Mouse (Mus musculus) heart, embryonic 14.5 days (tissue): ENCODE results near the gene Cmya5. TPM values are rescaled to one million over a fixed set of nuclear protein-coding genes. Genes with fewer than 3 reads are reported as not detected.

ENCODE experiments used
- ATAC-seq: fragments of 200-750 bp; cut with Nextera tagmentation; 2 replicates; pipeline ENCODE4 v1.8.0; 2017; ENCODE audit warnings: low read depth, moderate TSS enrichment; ENCODE audit not compliant: insufficient number of reproducible peaks, insufficient read depth, low FRiP score
- H3K27ac ChIP-seq, 2 experiments: fragments of 200-500 bp in 1 of 2; fragments of 300-500 bp in 1 of 2; sonication (generic) in 1 of 2; replicated peaks in 1 of 2; 2 replicates each; pipeline ENCODE4 v1.5.1; 2012 to 2014; ENCODE audit warnings: low read depth in 2 of 2, low read length in 2 of 2, control low read depth in 1 of 2, mild to moderate bottlenecking in 1 of 2, mixed read lengths in 1 of 2; ENCODE audit not compliant: control insufficient read depth in 1 of 2, insufficient read depth in 1 of 2
- H3K27me3 ChIP-seq: fragments of 300-500 bp; sonication (generic); 2 replicates; pipeline ENCODE4 v1.6.1; 2014; ENCODE audit warnings: mild to moderate bottlenecking, low read length, control low read depth; ENCODE audit not compliant: control insufficient read depth, insufficient read depth
- H3K36me3 ChIP-seq: fragments of 300-500 bp; sonication (generic); 2 replicates; pipeline ENCODE4 v1.6.1; 2014; ENCODE audit warnings: mild to moderate bottlenecking, control low read depth, low read length, mixed read lengths; ENCODE audit not compliant: control insufficient read depth, insufficient read depth
- H3K4me1 ChIP-seq, 2 experiments: fragments of 200-500 bp in 1 of 2; fragments of 300-500 bp in 1 of 2; sonication (generic) in 1 of 2; 2 replicates each; pipeline ENCODE4 v1.6.1; 2012 to 2014; ENCODE audit warnings: low read length in 2 of 2, control low read depth in 1 of 2, mixed read lengths in 1 of 2; ENCODE audit not compliant: control insufficient read depth in 2 of 2, insufficient read depth in 2 of 2
- H3K4me2 ChIP-seq: fragments of 300-500 bp; sonication (generic); 2 replicates; pipeline ENCODE4 v1.6.1; 2014; ENCODE audit warnings: mild to moderate bottlenecking, low read length
- H3K4me3 ChIP-seq, 2 experiments: fragments of 200-500 bp in 1 of 2; fragments of 300-500 bp in 1 of 2; sonication (generic) in 1 of 2; 2 replicates each; pipeline ENCODE4 v1.5.1; 2012 to 2014; ENCODE audit warnings: low read length in 2 of 2, mild to moderate bottlenecking in 2 of 2, control low read depth in 1 of 2, low read depth in 1 of 2, moderate library complexity in 1 of 2; ENCODE audit not compliant: control insufficient read depth in 1 of 2, insufficient read depth in 1 of 2
- H3K9ac ChIP-seq: fragments of 300-500 bp; sonication (generic); 2 replicates; pipeline ENCODE4 v1.6.1; 2014; ENCODE audit warnings: mild to moderate bottlenecking, low read length
- H3K9me3 ChIP-seq: fragments of 300-500 bp; sonication (generic); 2 replicates; pipeline ENCODE4 v1.6.1; 2016; ENCODE audit warnings: low read length, control low read depth; ENCODE audit not compliant: control insufficient read depth
- WGBS: fragments of 180-500 bp; shearing (Covaris S2); extraction: QIAGEN DNeasy Blood & Tissue Kit; methylation state at CpG from one replicate; pipeline ENCODE4 v1.1.7; 2014; 5-methylcytosine and 5-hydroxymethylcytosine counted together
- polyA plus RNA-seq: library from polyadenylated mRNA; unstranded; fragments of >200 nt; fragmentation: Nextera tagmentation; extraction: Ambion mirVana; gene quantifications from 2 replicates; pipeline ENCODE4 v1.2.1, GENCODE M21; 2014

The Cmya5 gene
- polyA plus RNA-seq, 1 experiment from 2014 or later, result 11.3 TPM

DNA sequence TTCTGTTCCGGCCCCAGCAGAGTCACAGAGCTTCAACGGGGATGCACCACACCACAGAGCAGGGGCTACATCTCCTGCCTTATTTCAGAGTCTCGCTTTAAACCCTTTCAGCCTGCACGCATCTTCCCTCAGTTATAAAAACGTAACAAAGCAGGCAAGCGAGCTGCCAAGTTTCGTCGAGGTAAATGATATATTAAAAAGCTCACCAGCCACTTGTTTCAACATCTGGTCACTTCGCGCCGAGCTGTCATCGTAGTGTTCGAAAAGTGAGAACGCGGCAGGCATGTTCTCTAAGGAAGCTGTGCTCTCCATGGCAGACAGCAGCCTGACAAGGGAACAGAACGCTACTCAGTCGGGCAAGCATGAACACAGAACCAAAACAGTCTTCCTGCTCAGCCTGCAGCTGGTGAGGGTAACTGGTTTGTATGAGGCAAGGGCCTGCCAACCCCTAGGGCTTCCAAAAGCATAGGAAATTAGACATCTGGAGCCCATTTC is 70.3 kb downstream of the Cmya5 start:
- Histone ChIP-seq H3K9ac (0 out of 2 replicates have a peak overlapping the region, but pooled peaks have one; percentile 34), H3K9me3 (peaks cover 8% of the 10 kb centered on the region), H3K4me2 (peak overlapping the region; percentile 38; the same call in 1 of the 2 replicates), H3K4me3 (no peak overlapping the region), H3K27ac (peak overlapping the region in 1 of 2 experiments; percentile 16; a peak in 1 of 4 replicates), H3K27me3 (no peaks in the 10 kb centered on the region), H3K4me1 (peaks cover 5 to 19% of the 10 kb centered on the region in 2 experiments), H3K36me3 (peaks cover 10% of the 10 kb centered on the region)
- no peak for ATAC-seq
- WGBS, result 50% methylated on average over 17 of the region's 17 CpGs

- Histone ChIP-seq H3K36me3 (peaks cover 14% of the 10 kb centered on the region), H3K9me3 (peaks cover 8% of the 10 kb centered on the region), H3K4me2 (no peak overlapping the region), H3K4me3 (no peak overlapping the region), H3K4me1 (peaks cover 5 to 19% of the 10 kb centered on the region in 2 experiments), H3K27me3 (no peaks in the 10 kb centered on the region), H3K9ac (no peak overlapping the region), H3K27ac (no peak overlapping the region)
- 29% methylated on average over 2 of the region's 2 CpGs for WGBS
- ATAC-seq, result no peak
Measured at GRCm38 (mm10) chr13:93073595-93073994, 70.9 kb downstream of the Cmya5 start.

- H3K4me2 ChIP-seq, result no peak overlapping the region
- no peak for ATAC-seq
Measured at GRCm38 (mm10) chr13:93072871-93073411, 71.6 kb downstream of the Cmya5 start.

DNA sequence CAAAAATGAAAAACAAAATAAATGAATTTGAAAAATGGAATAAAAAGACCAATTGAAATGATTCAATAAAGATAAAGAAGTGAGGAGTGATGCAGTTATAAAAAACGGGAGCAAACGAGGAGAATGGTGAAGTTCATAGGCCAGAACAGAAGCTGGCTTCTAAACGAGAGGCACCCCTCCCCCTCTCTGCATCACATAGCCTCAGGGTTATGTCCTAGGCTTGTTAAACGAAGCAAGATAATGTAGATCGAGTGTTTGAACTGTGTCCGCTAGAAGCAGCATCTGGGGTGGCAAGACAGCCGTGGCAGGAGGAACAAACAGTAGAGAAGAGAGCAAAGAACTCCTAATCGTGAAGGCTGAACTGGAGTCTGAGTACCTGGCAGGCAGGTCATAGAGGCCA is 74.1 kb downstream of the Cmya5 start:
- ATAC-seq, result no peak
- Histone ChIP-seq H3K36me3 (peaks cover 24% of the 10 kb centered on the region), H3K9me3 (no peaks in the 10 kb centered on the region), H3K4me1 (peaks cover 5 to 19% of the 10 kb centered on the region in 2 experiments), H3K9ac (no peak overlapping the region), H3K27ac (no peak overlapping the region), H3K4me2 (no peak overlapping the region), H3K4me3 (no peak overlapping the region), H3K27me3 (no peaks in the 10 kb centered on the region)
- 55% methylated on average over 8 of the region's 8 CpGs for WGBS

More at GRCm38 (mm10) chr13:93072871-93073411, 71.6 kb downstream of the Cmya5 start:
- Histone ChIP-seq H3K4me1 (peaks cover 5 to 19% of the 10 kb centered on the region in 2 experiments), H3K27ac (no peak overlapping the region), H3K27me3 (no peaks in the 10 kb centered on the region), H3K4me3 (no peak overlapping the region), H3K9me3 (peaks cover 7% of the 10 kb centered on the region), H3K9ac (no peak overlapping the region), H3K36me3 (peaks cover 19% of the 10 kb centered on the region)
- 37% methylated on average over 15 of the region's 15 CpGs for WGBS

DNA sequence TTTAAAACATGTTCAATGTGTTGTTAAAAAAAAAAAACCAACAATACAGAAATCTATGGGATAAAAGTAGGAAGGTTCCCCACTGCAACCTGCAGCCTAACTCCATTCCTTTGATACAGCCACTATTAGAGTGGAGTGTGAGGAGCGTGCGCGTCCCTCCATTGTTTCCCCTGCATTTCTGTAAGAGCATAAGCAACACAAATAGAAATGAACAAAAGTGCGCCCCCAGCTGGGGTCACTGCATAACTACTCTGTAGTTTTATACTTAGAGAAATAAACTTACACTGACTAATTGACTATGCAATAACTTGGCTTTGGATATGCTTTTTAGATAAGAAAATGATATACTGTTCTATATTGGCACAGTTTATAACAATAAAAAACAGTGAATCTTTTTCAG is 75.0 kb downstream of the Cmya5 start:
- peaks cover 5 to 19% of the 10 kb centered on the region in 2 experiments for H3K4me1 ChIP-seq
- H3K9me3 ChIP-seq, result no peaks in the 10 kb centered on the region
- no peak overlapping the region for H3K4me3 ChIP-seq
- no peak overlapping the region for H3K4me2 ChIP-seq
- no peak overlapping the region for H3K27ac ChIP-seq
- no peak for ATAC-seq
- H3K9ac ChIP-seq, result no peak overlapping the region
- no peaks in the 10 kb centered on the region for H3K27me3 ChIP-seq
- WGBS, result 54% methylated on average over 4 of the region's 4 CpGs
- H3K36me3 ChIP-seq, result peaks cover 24% of the 10 kb centered on the region

DNA sequence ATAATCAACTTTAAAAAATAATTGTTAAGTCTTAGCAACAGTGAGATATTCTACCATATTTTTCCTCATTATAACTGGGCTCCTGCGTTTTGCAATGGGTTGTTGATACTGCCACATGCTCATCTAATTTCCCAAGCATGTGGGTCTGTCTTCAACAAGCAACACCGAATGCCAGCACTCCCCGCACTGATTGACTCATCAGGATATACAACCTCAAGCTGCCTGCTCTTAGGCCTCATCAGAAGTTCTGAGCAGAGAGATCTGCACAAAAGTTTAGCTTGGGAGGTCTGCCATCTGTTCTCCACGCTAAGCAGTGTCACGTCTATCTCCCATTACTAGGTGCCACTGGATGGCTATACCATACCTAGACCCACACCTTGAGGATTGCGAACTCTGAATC is 76.2 kb downstream of the Cmya5 start:
- no peak overlapping the region for H3K9ac ChIP-seq
- no peak overlapping the region for H3K27ac ChIP-seq
- no peaks in the 10 kb centered on the region for H3K9me3 ChIP-seq
- peaks cover under 1 to 9% of the 10 kb centered on the region in 2 experiments; a peak in 3 of 4 replicates for H3K4me1 ChIP-seq
- no peak for ATAC-seq
- no peak overlapping the region for H3K4me3 ChIP-seq
- no peaks in the 10 kb centered on the region for H3K27me3 ChIP-seq
- H3K4me2 ChIP-seq, result no peak overlapping the region
- peaks cover 24% of the 10 kb centered on the region for H3K36me3 ChIP-seq
- WGBS, result 91% methylated on average over 6 of the region's 6 CpGs

GRCm38 (mm10) chr13:93062860-93063636 is 81.5 kb downstream of the Cmya5 start:
- 40% methylated on average over 13 of the region's 13 CpGs for WGBS
- Histone ChIP-seq H3K9me3 (no peaks in the 10 kb centered on the region), H3K4me1 (peaks cover 0 to 3% of the 10 kb centered on the region in 2 experiments; a peak in 2 of 4 replicates), H3K36me3 (peaks cover 26% of the 10 kb centered on the region; the same call in 1 of the 2 replicates), H3K4me3 (no peak overlapping the region), H3K27me3 (no peaks in the 10 kb centered on the region), H3K4me2 (no peak overlapping the region), H3K27ac (no peak overlapping the region), H3K9ac (no peak overlapping the region)
- peak; percentile 81 for ATAC-seq
